Mouse (Mus musculus): ENCODE data around the gene Mrps21. TPM values are rescaled to one million over a fixed set of nuclear protein-coding genes. Genes with fewer than 3 reads are reported as not detected.

The Mrps21 gene
- polyA plus RNA-seq, 1 experiment from 2014 or later: 340 TPM

DNA sequence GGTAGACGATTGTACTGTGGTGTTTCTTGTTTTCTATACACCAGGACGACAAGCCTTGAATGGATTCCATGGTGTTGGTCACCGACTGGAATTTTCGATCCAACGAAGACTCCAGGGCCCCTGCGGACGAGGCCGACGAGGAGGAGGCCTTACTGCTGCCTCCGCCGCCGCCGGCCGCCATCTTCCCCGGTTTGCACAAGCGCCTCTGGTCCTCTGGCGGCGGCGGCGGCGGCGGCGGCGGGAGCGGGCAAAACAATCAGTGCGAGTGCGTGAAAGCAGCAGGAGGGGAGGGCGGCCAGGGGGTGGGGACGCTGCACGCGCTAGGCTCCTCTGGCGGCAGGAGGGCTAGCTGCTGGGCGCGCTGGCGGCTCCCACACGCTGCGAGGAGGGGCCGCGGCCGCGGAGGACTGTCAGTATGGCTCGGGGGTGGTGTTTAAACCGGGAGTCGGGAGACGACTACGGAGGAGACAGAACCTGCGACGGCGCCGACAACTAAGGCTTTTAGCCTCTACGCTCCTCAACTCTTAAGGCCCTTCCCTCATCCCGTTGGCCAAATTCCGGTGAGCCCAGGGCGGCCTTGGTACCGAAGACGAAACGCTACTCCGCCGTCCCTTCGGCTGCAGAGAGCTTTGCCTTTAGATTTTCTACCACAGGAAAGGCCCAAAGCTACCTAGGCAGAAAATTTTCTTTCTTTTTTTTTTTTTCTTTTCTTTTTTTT is 52.6 kb downstream of the Mrps21 start, which contains the start of gene Rprd2:
TSS of gene Rprd2 (minus strand) at position 293 of the 718 bp plus-strand sequence.
- Histone ChIP-seq H3K27me3 (replicated peaks; ENCODE audit: control insufficient read depth, insufficient read depth, low read length) (no peaks in the 10 kb centered on the region), H3K9ac (ENCODE audit: low read depth, low read length) (peak within 1 kb of the TSS; percentile 99), H3K9me3 (ENCODE audit: control insufficient read depth, low read length) (no peaks in the 10 kb centered on the region), H3K36me3 (ENCODE audit: control insufficient read depth, insufficient read depth, low read length) (no peaks in the 10 kb centered on the region; the same call in 1 of the 2 replicates), H3K4me1 (replicated peaks; ENCODE audit: control insufficient read depth, insufficient read depth, low read length) (peaks cover 15% of the 10 kb centered on the region), H3K27ac (ENCODE audit: low read depth, low read length) (peak within 1 kb of the TSS; percentile 100), H3K4me2 (peak within 1 kb of the TSS; percentile 78), H3K4me3 (ENCODE audit: low read depth, low read length) (peak within 1 kb of the TSS; percentile 89)
- DNase-seq (ENCODE audit: low spot score): peak; percentile 87
- WGBS: 0% methylated on average over 60 of the region's 60 CpGs
- peak; percentile 43 for ATAC-seq (replicated peaks; ENCODE audit: low FRiP score)

DNA sequence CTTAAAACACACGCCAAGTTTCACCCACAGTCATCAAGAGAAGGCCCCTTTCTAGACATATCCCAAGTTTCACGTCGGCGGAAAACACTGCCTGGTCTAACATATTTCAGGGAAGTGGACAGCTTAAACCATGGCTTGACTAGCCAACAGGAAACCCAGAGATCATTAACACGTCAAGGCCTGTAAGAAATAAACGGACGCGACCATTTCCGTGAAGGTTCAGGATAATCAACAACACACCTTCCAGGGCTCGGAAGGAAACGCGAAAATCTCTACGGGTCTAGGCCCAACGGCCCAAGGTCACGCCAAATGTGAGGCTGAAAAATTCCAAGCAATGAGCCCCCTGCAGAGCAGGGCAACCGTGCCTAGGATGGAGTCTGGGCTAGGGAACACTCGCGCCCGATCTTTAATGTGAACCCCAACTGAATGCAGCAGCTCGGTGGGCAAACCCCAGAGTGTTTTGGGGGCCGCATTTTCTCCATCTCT is 53.2 kb downstream of the Mrps21 start:
- Histone ChIP-seq H3K9ac (ENCODE audit: low read depth, low read length) (peak overlapping the region; percentile 99), H3K36me3 (ENCODE audit: control insufficient read depth, insufficient read depth, low read length) (no peaks in the 10 kb centered on the region; the same call in 1 of the 2 replicates), H3K4me1 (replicated peaks; ENCODE audit: control insufficient read depth, insufficient read depth, low read length) (peaks cover 15% of the 10 kb centered on the region), H3K27me3 (replicated peaks; ENCODE audit: control insufficient read depth, insufficient read depth, low read length) (no peaks in the 10 kb centered on the region), H3K4me2 (peak overlapping the region; percentile 78), H3K27ac (ENCODE audit: low read depth, low read length) (peak overlapping the region; percentile 100), H3K9me3 (ENCODE audit: control insufficient read depth, low read length) (no peaks in the 10 kb centered on the region), H3K4me3 (ENCODE audit: low read depth, low read length) (peak overlapping the region; percentile 89)
- no peak for ATAC-seq (replicated peaks; ENCODE audit: low FRiP score)
- DNase-seq (ENCODE audit: low spot score): peak; percentile 63
- WGBS: under 1% methylated on average over 21 of the region's 21 CpGs

DNA sequence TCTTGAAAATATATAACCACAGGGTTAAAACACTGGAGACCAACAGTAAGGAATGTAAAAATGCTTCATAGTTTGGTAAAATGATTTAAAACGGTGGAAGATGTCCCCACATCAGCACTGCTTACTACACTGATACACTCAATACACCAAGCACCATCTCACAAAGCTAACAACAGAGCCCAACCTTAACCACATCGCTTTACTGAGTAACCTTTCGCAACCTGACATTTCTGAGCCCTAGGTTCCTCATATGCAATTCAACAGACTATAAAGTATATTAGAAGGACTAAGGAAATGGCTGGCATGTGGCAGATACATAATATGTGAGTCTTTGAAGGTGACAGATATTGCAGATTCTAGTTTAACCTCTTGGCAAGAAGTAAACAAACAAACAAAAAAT is 54.6 kb downstream of the Mrps21 start:
- Histone ChIP-seq H3K4me3 (ENCODE audit: low read depth, low read length) (peak overlapping the region; percentile 29; the same call in 1 of the 2 replicates), H3K9ac (ENCODE audit: low read depth, low read length) (0 out of 2 replicates have a peak overlapping the region, but pooled peaks have one; percentile 25), H3K27ac (ENCODE audit: low read depth, low read length) (no peak overlapping the region)

More for the DNA sequence above, 54.6 kb downstream of the Mrps21 start:
- ATAC-seq (replicated peaks; ENCODE audit: low FRiP score) (no peak), DNase-seq (ENCODE audit: low spot score) (no peak)
- 80% methylated on average over 3 of the region's 3 CpGs for WGBS
- Histone ChIP-seq H3K9me3 (ENCODE audit: control insufficient read depth, low read length) (no peaks in the 10 kb centered on the region), H3K36me3 (ENCODE audit: control insufficient read depth, insufficient read depth, low read length) (no peaks in the 10 kb centered on the region; the same call in 1 of the 2 replicates), H3K4me2 (peak overlapping the region; percentile 78), H3K27me3 (replicated peaks; ENCODE audit: control insufficient read depth, insufficient read depth, low read length) (no peaks in the 10 kb centered on the region), H3K4me1 (replicated peaks; ENCODE audit: control insufficient read depth, insufficient read depth, low read length) (peaks cover 15% of the 10 kb centered on the region)

Other genes starting within 250 kb of the Mrps21 start
- 51.3 and 55.8 TPM in 2 replicates for gene Ensa, start 246.5 kb downstream of the Mrps21 start, polyA plus RNA-seq (2014; fragmentation: Nextera tagmentation; extraction: Ambion mirVana)
- gene Mcl1, start 212.7 kb downstream of the Mrps21 start, polyA plus RNA-seq (2014; fragmentation: Nextera tagmentation; extraction: Ambion mirVana): 52.2 and 57.7 TPM in 2 replicates
- 0.38 and 1.2 TPM in 2 replicates for gene Adamtsl4, start 183.6 kb downstream of the Mrps21 start, polyA plus RNA-seq (2014; fragmentation: Nextera tagmentation; extraction: Ambion mirVana)
- gene Ecm1, start 131.9 kb downstream of the Mrps21 start, polyA plus RNA-seq (2014; fragmentation: Nextera tagmentation; extraction: Ambion mirVana): 30.4 and 31.7 TPM in 2 replicates
- gene Tars2, start 111.3 kb downstream of the Mrps21 start, polyA plus RNA-seq (2014; fragmentation: Nextera tagmentation; extraction: Ambion mirVana): 97.9 and 102 TPM in 2 replicates
- gene Rprd2, start 52.7 kb downstream of the Mrps21 start, polyA plus RNA-seq (2014; fragmentation: Nextera tagmentation; extraction: Ambion mirVana): 18.8 and 18.9 TPM in 2 replicates
- gene Prpf3, start 15.6 kb downstream of the Mrps21 start, polyA plus RNA-seq (2014; fragmentation: Nextera tagmentation; extraction: Ambion mirVana): 68.0 and 68.4 TPM in 2 replicates
- gene Ciart, start 10.7 kb upstream of the Mrps21 start, polyA plus RNA-seq (2014; fragmentation: Nextera tagmentation; extraction: Ambion mirVana): 7.9 and 8.1 TPM in 2 replicates
- 9.5 and 13.5 TPM in 2 replicates for gene BC028528, start 20.5 kb upstream of the Mrps21 start, polyA plus RNA-seq (2014; fragmentation: Nextera tagmentation; extraction: Ambion mirVana)
- 34.3 and 35.1 TPM in 2 replicates for gene Aph1a, start 22.4 kb upstream of the Mrps21 start, polyA plus RNA-seq (2014; fragmentation: Nextera tagmentation; extraction: Ambion mirVana)
- gene Car14, start 33.2 kb upstream of the Mrps21 start, polyA plus RNA-seq (2014; fragmentation: Nextera tagmentation; extraction: Ambion mirVana): 27.4 and 28.9 TPM in 2 replicates
- gene Anp32e, start 57.7 kb upstream of the Mrps21 start, polyA plus RNA-seq (2014; fragmentation: Nextera tagmentation; extraction: Ambion mirVana): 110 TPM in 2 replicates
- 21.6 and 22.9 TPM in 2 replicates for gene Plekho1, start 124.5 kb upstream of the Mrps21 start, polyA plus RNA-seq (2014; fragmentation: Nextera tagmentation; extraction: Ambion mirVana)
- 17.4 and 18.5 TPM in 2 replicates for gene Vps45, start 186.9 kb upstream of the Mrps21 start, polyA plus RNA-seq (2014; fragmentation: Nextera tagmentation; extraction: Ambion mirVana)
- gene Otud7b, start 233.0 kb upstream of the Mrps21 start, polyA plus RNA-seq (2014; fragmentation: Nextera tagmentation; extraction: Ambion mirVana): 7.1 and 7.9 TPM in 2 replicates

Data from liver, embryonic 11.5 days (tissue).